Mouse (Mus musculus) Patski (cell line): ENCODE results near the gene Snapc4. TPM values are rescaled to one million over a fixed set of nuclear protein-coding genes. Genes with fewer than 3 reads are reported as not detected.

ENCODE experiments used
- ATAC-seq: fragments of 100-300 bp; one replicate; pipeline ENCODE4 v1.8.0; 2021
- CTCF ChIA-PET: fragments of 350-600 bp; sonication (Branson Sonifier 250); formaldehyde crosslinking; loops from one replicate; lab custom pipeline; 2022; ENCODE audit warnings: inconsistent platforms; lab: Charles Lee
- POLR2A ChIA-PET: fragments of 350-600 bp; sonication (Branson Sonifier 250); formaldehyde crosslinking; loops from one replicate; lab custom pipeline; 2022; ENCODE audit warnings: antibody characterized with exemption, inconsistent platforms; lab: Charles Lee
- DNase-seq: peaks from one replicate; pipeline ENCODE4 v3.0.0-alpha.2; 2011; ENCODE audit warnings: low read depth, low spot score
- H3K27me3 ChIP-seq: fragments of 371-371 bp; one replicate; pipeline ENCODE4 v1.5.1; 2021
- CTCF ChIP-seq: fragments of 100-300 bp; IDR thresholded peaks from one replicate; pipeline ENCODE4 v1.5.1; 2021
- in situ Hi-C: fragments of 300-500 bp; cut with MboI; formaldehyde crosslinking; loops from 3 replicates; pipeline ENCODE4 v1.11.1; 2018; ENCODE audit warnings: low pct_unique_long_range_greater_than_20kb, mixed read lengths
- polyA plus RNA-seq: library from polyadenylated mRNA; unstranded; gene quantifications from one replicate; pipeline ENCODE4 v1.2.3, GENCODE M21; 2021

The Snapc4 gene
- polyA plus RNA-seq, 1 experiment from 2014 or later, result 32.7 TPM

DNA sequence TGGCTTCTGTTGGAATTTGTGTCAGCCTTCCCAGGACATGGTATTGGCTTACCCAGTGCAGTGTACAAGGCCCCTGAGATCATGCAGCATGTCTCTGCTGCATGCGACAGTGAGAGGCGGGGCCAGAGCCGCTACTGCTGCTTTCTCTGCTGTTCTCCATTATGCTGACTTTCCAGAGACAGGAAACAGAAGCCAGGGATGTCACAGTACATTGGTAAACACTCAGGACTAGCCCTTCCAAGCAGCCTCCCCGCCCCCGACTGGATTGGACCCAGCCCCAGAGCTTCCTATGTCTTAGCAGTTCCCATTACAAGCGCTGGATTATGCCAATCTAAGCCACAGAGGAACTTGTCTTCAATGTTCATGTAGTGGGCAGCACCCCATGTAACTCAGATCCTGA, 32.2 kb downstream of the Snapc4 start:
- CTCF ChIA-PET, result no interaction called here
- POLR2A ChIA-PET, result no interaction called here
- in situ Hi-C loops, result no loop called here
- TF ChIP-seq CTCF, result no peak
- ATAC-seq (no peak), DNase-seq (no peak)
- H3K27me3 ChIP-seq, result no peaks in the 10 kb centered on the region

GRCm38 (mm10) chr2:26342609-26343490, 37.6 kb downstream of the Snapc4 start:
- no peak for TF ChIP-seq CTCF
- no peaks in the 10 kb centered on the region for H3K27me3 ChIP-seq
- CTCF ChIA-PET, result interaction anchor here (3.7 to 4.1 kb wide), 2 partner anchors 12 to 17 kb away, joined by 14 to 22 read pairs; no protein-coding TSS in a partner anchor
- DNase-seq (no peak), ATAC-seq (no peak)
- in situ Hi-C loops, result no loop called here
- POLR2A ChIA-PET, result no interaction called here

DNA sequence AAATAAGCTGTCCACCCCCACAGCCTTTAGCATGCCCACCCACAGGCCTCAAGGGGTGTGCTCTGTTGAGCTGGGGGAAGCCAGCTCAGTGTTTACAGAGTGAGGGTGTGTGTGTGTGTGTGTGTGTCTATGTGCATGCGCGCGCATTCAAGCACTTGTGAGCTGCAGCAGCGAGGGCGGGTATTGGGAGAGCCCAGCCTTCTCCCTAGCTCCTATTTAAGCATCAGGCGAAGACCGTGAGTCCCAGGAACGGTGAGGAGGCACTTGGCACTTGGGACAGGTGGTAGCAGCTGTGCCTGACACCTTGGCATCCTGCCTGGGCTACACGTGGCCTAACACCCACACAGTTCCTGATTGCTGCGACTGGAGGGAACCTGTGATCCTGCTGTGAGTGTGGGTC, 38.4 kb downstream of the Snapc4 start:
- no peaks in the 10 kb centered on the region for H3K27me3 ChIP-seq
- no peak for DNase-seq
- in situ Hi-C loops, result no loop called here
- TF ChIP-seq CTCF, result no peak
- ChIA-PET POLR2A (no interaction called here), CTCF (interaction anchor here (0.9 to 4.1 kb wide), 3 partner anchors 11 to 220 kb away, joined by 3 to 22 read pairs (median 14); no protein-coding TSS in a partner anchor)
- no peak for ATAC-seq

DNA sequence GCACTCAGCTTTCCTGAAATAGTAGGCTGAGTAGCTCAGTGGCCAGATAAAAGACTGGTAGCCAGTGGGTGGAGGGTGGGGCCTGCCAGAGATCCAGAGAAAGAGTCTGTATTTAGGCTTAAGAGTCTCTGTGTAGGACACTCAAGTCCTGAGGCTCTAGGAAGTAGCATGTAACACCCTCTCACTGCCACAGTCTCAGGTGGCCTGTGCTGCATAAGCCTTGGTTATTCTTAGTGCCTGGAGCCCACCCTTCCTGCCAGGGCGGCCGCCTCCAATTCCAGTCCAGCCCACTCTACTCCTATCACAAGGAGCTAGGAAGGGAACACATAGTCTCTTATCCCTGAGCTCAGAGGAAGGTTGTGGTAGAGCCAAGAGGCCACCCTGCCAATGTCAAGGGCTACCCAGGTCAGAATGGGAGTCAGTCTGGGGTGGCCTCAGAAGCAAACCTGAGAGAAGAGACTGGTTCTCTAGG, 38.9 kb downstream of the Snapc4 start:
- ChIA-PET POLR2A (interaction anchor here (1.0 kb wide), 1 partner anchor 45 kb away, joined by 3 read pairs; no protein-coding TSS in a partner anchor), CTCF (interaction anchor here (0.9 to 4.1 kb wide), 3 partner anchors 11 to 220 kb away, joined by 3 to 22 read pairs (median 14); no protein-coding TSS in a partner anchor)
- no peak for ATAC-seq
- no peak for DNase-seq
- in situ Hi-C loops, result no loop called here
- H3K27me3 ChIP-seq, result no peaks in the 10 kb centered on the region
- TF ChIP-seq CTCF, result no peak

- ChIA-PET POLR2A (no interaction called here), CTCF (interaction anchor here (3.7 to 4.1 kb wide), 2 partner anchors 8 to 14 kb away, joined by 14 to 22 read pairs; no protein-coding TSS in a partner anchor)
- in situ Hi-C loops, result no loop called here
- no peak for TF ChIP-seq CTCF
- no peaks in the 10 kb centered on the region for H3K27me3 ChIP-seq
- DNase-seq (no peak), ATAC-seq (no peak)
Observed at GRCm38 (mm10) chr2:26339204-26339551, 41.3 kb downstream of the Snapc4 start.

- no peak for ATAC-seq
- in situ Hi-C loops, result no loop called here
Observed at GRCm38 (mm10) chr2:26338302-26339203, 41.9 kb downstream of the Snapc4 start.

GRCm38 (mm10) chr2:26330702-26331101, 49.8 kb downstream of the Snapc4 start:
- in situ Hi-C loops, result no loop called here
- DNase-seq (no peak), ATAC-seq (no peak)
- no peaks in the 10 kb centered on the region for H3K27me3 ChIP-seq
- ChIA-PET POLR2A (interaction anchor here (0.6 kb wide), 1 partner anchor 20 kb away, joined by 3 read pairs; no protein-coding TSS in a partner anchor), CTCF (interaction anchor here (3.4 kb wide), 1 partner anchor 10 kb away, joined by 14 read pairs; no protein-coding TSS in a partner anchor)
- TF ChIP-seq CTCF, result no peak

More at GRCm38 (mm10) chr2:26338302-26339203, 41.9 kb downstream of the Snapc4 start:
- ChIA-PET CTCF (no interaction called here), POLR2A (no interaction called here)
- no peak for TF ChIP-seq CTCF
- H3K27me3 ChIP-seq, result no peaks in the 10 kb centered on the region
- no peak for DNase-seq

DNA sequence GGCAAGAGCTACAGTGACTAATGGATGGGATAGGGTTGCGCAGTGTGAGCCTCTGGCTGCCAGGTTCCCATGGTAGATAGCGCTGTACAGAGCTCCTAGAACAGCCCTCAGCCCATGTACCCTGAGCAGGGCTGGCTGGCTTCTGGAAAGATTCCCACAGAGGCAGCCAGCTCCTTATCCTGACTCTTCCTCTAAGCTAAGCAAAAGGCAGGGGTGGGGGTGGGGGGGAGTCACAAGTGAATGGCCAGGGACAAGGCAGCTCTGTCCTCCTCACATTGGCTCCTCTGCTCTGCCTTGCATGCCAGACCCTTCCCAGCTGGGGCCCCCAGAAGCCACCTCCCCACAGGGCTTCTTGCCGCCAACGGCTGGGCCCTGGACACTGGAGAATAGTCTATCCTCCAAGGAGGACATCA, 50.4 kb downstream of the Snapc4 start:
- ATAC-seq (no peak), DNase-seq (no peak)
- ChIA-PET POLR2A (no interaction called here), CTCF (interaction anchor here (3.4 kb wide), 1 partner anchor 11 kb away, joined by 14 read pairs; no protein-coding TSS in a partner anchor)
- in situ Hi-C loops, result no loop called here
- H3K27me3 ChIP-seq, result no peaks in the 10 kb centered on the region
- no peak for TF ChIP-seq CTCF

- DNase-seq, result no peak
- no peak for ATAC-seq
- no peaks in the 10 kb centered on the region for H3K27me3 ChIP-seq
- in situ Hi-C loops, result no loop called here
- ChIA-PET POLR2A (no interaction called here), CTCF (interaction anchor here (3.4 kb wide), 1 partner anchor 11 kb away, joined by 14 read pairs; no protein-coding TSS in a partner anchor)
- TF ChIP-seq CTCF, result no peak
Observed at GRCm38 (mm10) chr2:26329402-26329801, 51.1 kb downstream of the Snapc4 start.

- no peak for TF ChIP-seq CTCF
- in situ Hi-C loops, result no loop called here
- DNase-seq (no peak), ATAC-seq (no peak)
- no peaks in the 10 kb centered on the region for H3K27me3 ChIP-seq
- CTCF ChIA-PET, result no interaction called here
- POLR2A ChIA-PET, result no interaction called here
Observed at GRCm38 (mm10) chr2:26327852-26328251, 52.6 kb downstream of the Snapc4 start.
